ENCODE assay signal across 28 mouse cellular contexts in the genomic region with DNA sequence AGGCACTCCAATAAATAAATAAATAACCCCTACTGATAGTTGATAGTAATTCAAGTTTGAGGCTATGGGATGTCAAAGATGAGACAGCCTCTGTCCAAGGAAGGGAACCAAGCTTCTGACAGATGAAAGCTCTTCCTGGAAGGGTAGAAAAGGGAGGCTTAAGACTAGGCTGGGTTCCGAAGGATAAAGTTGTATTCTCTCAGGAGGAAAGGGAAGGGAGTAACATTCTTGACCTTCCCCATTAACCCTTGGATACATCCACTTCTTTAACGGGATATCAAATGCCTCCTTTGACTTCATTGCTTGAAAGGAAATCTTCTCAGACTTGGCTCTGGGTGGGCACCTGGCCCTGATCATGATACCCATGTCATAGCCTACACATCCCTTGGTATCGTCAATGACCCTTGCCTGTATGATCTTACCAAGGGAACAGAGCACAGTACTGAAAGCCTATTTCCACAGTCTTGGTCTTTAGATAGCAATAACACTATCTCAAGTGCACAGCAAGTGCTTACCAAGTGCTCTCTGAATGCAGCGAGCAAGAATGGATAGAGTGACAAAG.
DNase-seq lines count a peak whose midpoint lies in the region; ATAC-seq and TF ChIP-seq lines count a peak whose summit lies in the region.
"Had no signal": no experiment of that assay in that cellular context is flagged by ENCODE, and none has a peak within 500 bp of the region (broad histone marks: within the 10 kb centered on the region; RNA-seq: fewer than 3 reads in every experiment).

No protein-coding gene starts in this region.

- H3K4me2 ChIP-seq in heart, embryonic 16.5 days (ENCODE audit: low read depth, low read length), result no peak overlapping the region
- no peak overlapping the region for H3K4me2 ChIP-seq in kidney, embryonic 16.5 days (replicated peaks; ENCODE audit: low read depth, low read length)
- no peak overlapping the region for H3K4me2 ChIP-seq in lung, postnatal 0 days (replicated peaks; ENCODE audit: low read depth, low read length)
- H3K4me2 ChIP-seq in hindbrain, embryonic 11.5 days (replicated peaks; ENCODE audit: low read depth, low read length), result no peak overlapping the region
- H3K4me2 ChIP-seq: embryonic facial prominence, embryonic 13.5 days; hindbrain, embryonic 12.5 days; midbrain, embryonic 11.5 days; neural tube, embryonic 12.5 days had no signal

- 0 out of 2 replicates have a peak, but pooled peaks cover 2% of the 10 kb centered on the region for H3K4me1 ChIP-seq in heart, embryonic 16.5 days (ENCODE audit: control insufficient read depth, insufficient read depth, low read length)
- H3K4me1 ChIP-seq in kidney, embryonic 16.5 days (ENCODE audit: insufficient read depth, low read length), result peaks cover 8% of the 10 kb centered on the region; the same call in 1 of the 2 replicates
- H3K4me1 ChIP-seq in lung, postnatal 0 days (ENCODE audit: insufficient read depth, low read depth, low read length), result no peaks in the 10 kb centered on the region
- H3K4me1 ChIP-seq in hindbrain, embryonic 11.5 days (replicated peaks; ENCODE audit: control insufficient read depth, insufficient read depth, low read length), result no peaks in the 10 kb centered on the region
- H3K4me1 ChIP-seq: hindbrain, embryonic 12.5 days; neural tube, embryonic 12.5 days had no signal

- no peak for TF ChIP-seq EP300 in lung, postnatal 0 days (IDR thresholded peaks at IDR 0.05)

- no peak for DNase-seq in heart, adult 8-10 months (ENCODE audit: low spot score)
- no peak for DNase-seq in kidney, adult 11 months
- DNase-seq in lung, postnatal 0 days (ENCODE audit: low spot score), result no peak
- no peak for DNase-seq in lung, postnatal 36 days
- no peak for DNase-seq in hindbrain, embryonic 11.5 days (ENCODE audit: low spot score)
- DNase-seq: adrenal gland, postnatal 14 days; cerebellum, adult 11 months; cerebellum, adult 9-10 months; cerebellum, postnatal 36 days; embryo, embryonic 11 days; kidney, adult 8-10 months; layer of hippocampus, postnatal 36 days; left cerebral cortex, postnatal 4 days; liver; right cerebral cortex, adult 18-20 months; spleen, adult 18-20 months; thymus, postnatal 14 days had no signal

- no peak overlapping the region for H3K9ac ChIP-seq in heart, embryonic 16.5 days (ENCODE audit: low read length)
- H3K9ac ChIP-seq in kidney, embryonic 16.5 days (replicated peaks; ENCODE audit: low read length), result no peak overlapping the region
- H3K9ac ChIP-seq in lung, postnatal 0 days (replicated peaks; ENCODE audit: low read depth), result no peak overlapping the region
- no peak overlapping the region for H3K9ac ChIP-seq in hindbrain, embryonic 11.5 days (ENCODE audit: low read depth, low read length)
- H3K9ac ChIP-seq: embryonic facial prominence, embryonic 13.5 days; hindbrain, embryonic 12.5 days; liver, embryonic 14.5 days; neural tube, embryonic 12.5 days had no signal

- H3K27ac ChIP-seq in heart, embryonic 16.5 days (ENCODE audit: low read length), result 0 out of 2 replicates have a peak overlapping the region, but pooled peaks have one; percentile 42
- peak overlapping the region; percentile 66; the same call in 1 of the 2 replicates for H3K27ac ChIP-seq in kidney, embryonic 16.5 days (ENCODE audit: low read length)
- peak overlapping the region; percentile 38; the same call in 1 of the 2 replicates for H3K27ac ChIP-seq in lung, postnatal 0 days (ENCODE audit: low read length)
- H3K27ac ChIP-seq in hindbrain, embryonic 11.5 days (ENCODE audit: low read depth, low read length), result no peak overlapping the region
- H3K27ac ChIP-seq: hindbrain, embryonic 12.5 days; hindbrain, postnatal 0 days; liver, embryonic 14.5 days; neural tube, embryonic 12.5 days had no signal

- H3K9me3 ChIP-seq in heart, embryonic 16.5 days (replicated peaks; ENCODE audit: control insufficient read depth, low read length), result no peaks in the 10 kb centered on the region
- no peaks in the 10 kb centered on the region for H3K9me3 ChIP-seq in kidney, embryonic 16.5 days (ENCODE audit: low read length)
- no peaks in the 10 kb centered on the region for H3K9me3 ChIP-seq in lung, postnatal 0 days (ENCODE audit: low read length)
- H3K9me3 ChIP-seq in hindbrain, embryonic 11.5 days (ENCODE audit: control insufficient read depth, low read length), result no peaks in the 10 kb centered on the region
- H3K9me3 ChIP-seq: embryonic facial prominence, embryonic 13.5 days; hindbrain, embryonic 12.5 days; neural tube, embryonic 12.5 days had no signal

- no peak for ATAC-seq in heart, embryonic 16.5 days (replicated peaks; ENCODE audit: extremely low read depth, insufficient read depth, low FRiP score)
- peak; percentile 36; the same call in 1 of the 2 replicates for ATAC-seq in kidney, embryonic 16.5 days (ENCODE audit: low FRiP score, low TSS enrichment)
- ATAC-seq in lung, postnatal 0 days, result no peak
- no peak for ATAC-seq in hindbrain, embryonic 11.5 days (ENCODE audit: low FRiP score)
- ATAC-seq: CD4-positive, CD25-positive, alpha-beta regulatory T cell, adult 4 months; forebrain, embryonic 14.5 days; hindbrain, postnatal 0 days had no signal

- WGBS in heart, embryonic 16.5 days, result 70% methylated on average over 4 of the region's 4 CpGs
- 47% methylated on average over 4 of the region's 4 CpGs for WGBS in kidney, embryonic 16.5 days
- WGBS in lung, postnatal 0 days, result 80% methylated on average over 4 of the region's 4 CpGs
- WGBS in hindbrain, embryonic 11.5 days, result 84% methylated on average over 4 of the region's 4 CpGs

- H3K36me3 ChIP-seq in heart, embryonic 16.5 days (ENCODE audit: control insufficient read depth, insufficient read depth), result no peaks in the 10 kb centered on the region
- no peaks in the 10 kb centered on the region for H3K36me3 ChIP-seq in kidney, embryonic 16.5 days (ENCODE audit: insufficient read depth, low read length)
- no peaks in the 10 kb centered on the region for H3K36me3 ChIP-seq in lung, postnatal 0 days (ENCODE audit: insufficient read depth, low read length)
- no peaks in the 10 kb centered on the region for H3K36me3 ChIP-seq in hindbrain, embryonic 11.5 days (ENCODE audit: control insufficient read depth, insufficient read depth, low read length)
- H3K36me3 ChIP-seq: embryonic facial prominence, embryonic 13.5 days; hindbrain, embryonic 12.5 days; neural tube, embryonic 12.5 days had no signal

- no peak for TF ChIP-seq CTCF in lung, postnatal 0 days (IDR thresholded peaks at IDR 0.05)

- no peaks in the 10 kb centered on the region for H3K27me3 ChIP-seq in heart, embryonic 16.5 days (ENCODE audit: control insufficient read depth, insufficient read depth, low read length)
- no peaks in the 10 kb centered on the region for H3K27me3 ChIP-seq in kidney, embryonic 16.5 days (ENCODE audit: insufficient read depth, low read length)
- no peaks in the 10 kb centered on the region for H3K27me3 ChIP-seq in lung, postnatal 0 days (replicated peaks; ENCODE audit: insufficient read depth, low read length)
- H3K27me3 ChIP-seq in hindbrain, embryonic 11.5 days (ENCODE audit: control insufficient read depth, insufficient read depth, low read length), result no peaks in the 10 kb centered on the region
- H3K27me3 ChIP-seq: embryonic facial prominence, embryonic 13.5 days; hindbrain, embryonic 12.5 days; neural tube, embryonic 12.5 days had no signal

- no peak overlapping the region for H3K4me3 ChIP-seq in heart, embryonic 16.5 days (ENCODE audit: low read length)
- no peak overlapping the region for H3K4me3 ChIP-seq in kidney, embryonic 16.5 days (ENCODE audit: low read length)
- H3K4me3 ChIP-seq in lung, postnatal 0 days (ENCODE audit: low read depth, low read length), result no peak overlapping the region
- H3K4me3 ChIP-seq in hindbrain, embryonic 11.5 days (ENCODE audit: low read depth, low read length), result no peak overlapping the region
- H3K4me3 ChIP-seq: embryonic facial prominence, embryonic 13.5 days; hindbrain, embryonic 12.5 days; myocyte; neural tube, embryonic 12.5 days had no signal
